Mouse (Mus musculus): ENCODE measurements around the gene Ylpm1. TPM values are rescaled to one million over a fixed set of nuclear protein-coding genes. Genes with fewer than 3 reads are reported as not detected.

Ylpm1 gene
- polyA plus RNA-seq, 1 experiment from 2014 or later = 21.1 TPM

DNA sequence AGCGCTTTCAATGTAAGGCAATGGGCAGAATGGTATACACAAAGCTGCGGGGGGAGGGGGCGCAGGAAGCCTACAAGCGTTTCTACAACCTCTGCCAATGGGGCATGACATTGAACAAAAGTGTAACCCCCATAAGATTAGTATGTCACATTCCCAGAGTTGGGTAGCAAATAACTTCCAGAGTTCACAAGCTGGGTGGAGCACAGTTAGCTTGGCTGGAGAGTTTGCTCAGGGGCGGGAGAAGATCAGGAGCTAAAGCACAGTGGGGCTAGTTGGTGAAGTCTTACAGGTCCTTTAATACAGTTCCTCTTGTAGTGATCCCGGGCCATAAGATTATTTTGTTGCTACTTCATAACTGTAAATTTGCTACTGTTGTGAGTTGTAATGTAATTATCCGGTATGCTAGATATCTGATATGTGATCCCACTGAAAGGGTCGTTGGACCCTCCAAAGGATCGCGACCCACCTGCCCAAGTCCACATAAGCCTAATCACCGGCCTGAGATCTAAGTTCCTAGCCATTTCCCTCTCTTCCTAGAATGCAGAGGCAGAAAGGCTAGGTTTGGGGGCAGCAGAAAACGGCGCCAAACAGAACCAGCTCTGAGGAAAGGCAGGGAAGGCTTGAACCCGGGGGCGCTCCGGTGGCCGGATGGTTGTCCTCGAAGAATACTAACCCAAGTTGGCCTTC, 114.0 kb downstream of the Ylpm1 start:
- WGBS = 15% methylated on average over 18 of the region's 18 CpGs
- Histone ChIP-seq H3K4me1 (replicated peaks) (peaks cover 44% of the 10 kb centered on the region), H3K27ac (ENCODE audit: poor library complexity, severe bottlenecking) (peak overlapping the region; percentile 82), H3K4me3 (peak overlapping the region; percentile 78), H3K9me3 (replicated peaks) (no peaks in the 10 kb centered on the region), H3K4me2 (peak overlapping the region; percentile 90), H3K27me3 (replicated peaks) (no peaks in the 10 kb centered on the region), H3K9ac (peak overlapping the region; percentile 92), H3K36me3 (peaks cover 7% of the 10 kb centered on the region)
- peak; percentile 26; the same call in 1 of the 2 replicates for ATAC-seq (ENCODE audit: insufficient number of reproducible peaks, low FRiP score)

DNA sequence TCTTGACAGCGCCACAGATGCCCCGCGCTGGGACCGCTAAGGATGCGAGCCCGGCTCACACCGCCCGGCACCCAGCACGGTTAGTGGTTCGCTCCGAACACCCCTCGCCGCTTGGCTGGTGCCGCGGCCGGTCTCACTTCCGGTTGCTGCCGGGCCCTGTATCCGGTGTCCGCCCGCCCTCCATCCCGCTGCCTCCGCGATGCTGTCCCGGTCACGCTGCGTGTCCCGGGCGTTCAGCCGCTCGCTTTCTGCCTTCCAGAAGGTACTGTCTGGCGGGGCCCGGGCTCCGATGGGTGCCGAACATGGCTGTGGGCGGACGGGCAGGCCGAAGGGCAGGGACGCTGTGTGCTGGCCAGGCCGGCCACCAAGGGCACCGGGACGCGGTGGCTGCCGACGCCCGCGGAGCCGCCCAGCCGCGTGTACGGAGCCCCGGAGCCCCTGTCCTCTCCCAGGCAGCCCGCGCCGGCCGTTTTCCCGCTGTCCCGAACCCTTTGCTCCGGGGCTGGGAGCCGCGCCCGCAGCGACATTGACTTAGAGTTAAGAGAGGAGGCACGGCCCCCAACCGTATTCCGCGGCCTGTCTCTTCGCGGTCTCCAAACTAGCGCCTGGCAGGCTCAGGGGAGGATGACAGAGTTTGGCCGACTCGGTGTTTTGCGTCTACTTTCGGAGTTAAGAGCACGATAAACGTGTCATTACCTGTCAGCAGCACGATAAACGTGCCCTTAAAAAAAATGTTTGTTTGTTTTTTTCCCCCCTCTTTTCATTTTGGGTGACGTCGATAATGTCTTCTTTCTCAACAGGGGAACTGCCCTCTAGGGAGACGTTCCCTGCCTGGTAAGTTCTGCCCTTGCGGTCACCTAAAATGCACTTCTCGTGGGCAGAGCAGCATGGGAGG, 114.8 kb downstream of the Ylpm1 start, which contains the start of the genes Prox2 and Dlst:
Prox2 (minus strand) TSS at position 62 of the 895 bp plus-strand sequence.
Dlst (plus strand) TSS at position 136 of the 895 bp plus-strand sequence.
- under 1% methylated on average over 83 of the region's 83 CpGs for WGBS
- no peaks in the 10 kb centered on the region for H3K27me3 ChIP-seq (replicated peaks)
- H3K4me3 ChIP-seq = peak within 1 kb of the TSS; percentile 78
- ATAC-seq (ENCODE audit: insufficient number of reproducible peaks, low FRiP score) = peak; percentile 93
- peak within 1 kb of the TSS; percentile 82 for H3K27ac ChIP-seq (ENCODE audit: poor library complexity, severe bottlenecking)
- peaks cover 48% of the 10 kb centered on the region for H3K4me1 ChIP-seq (replicated peaks)
- H3K9me3 ChIP-seq (replicated peaks) = no peaks in the 10 kb centered on the region
- H3K9ac ChIP-seq = peak within 1 kb of the TSS; percentile 92
- H3K4me2 ChIP-seq = peak within 1 kb of the TSS; percentile 90
- H3K36me3 ChIP-seq = peaks cover 14% of the 10 kb centered on the region

DNA sequence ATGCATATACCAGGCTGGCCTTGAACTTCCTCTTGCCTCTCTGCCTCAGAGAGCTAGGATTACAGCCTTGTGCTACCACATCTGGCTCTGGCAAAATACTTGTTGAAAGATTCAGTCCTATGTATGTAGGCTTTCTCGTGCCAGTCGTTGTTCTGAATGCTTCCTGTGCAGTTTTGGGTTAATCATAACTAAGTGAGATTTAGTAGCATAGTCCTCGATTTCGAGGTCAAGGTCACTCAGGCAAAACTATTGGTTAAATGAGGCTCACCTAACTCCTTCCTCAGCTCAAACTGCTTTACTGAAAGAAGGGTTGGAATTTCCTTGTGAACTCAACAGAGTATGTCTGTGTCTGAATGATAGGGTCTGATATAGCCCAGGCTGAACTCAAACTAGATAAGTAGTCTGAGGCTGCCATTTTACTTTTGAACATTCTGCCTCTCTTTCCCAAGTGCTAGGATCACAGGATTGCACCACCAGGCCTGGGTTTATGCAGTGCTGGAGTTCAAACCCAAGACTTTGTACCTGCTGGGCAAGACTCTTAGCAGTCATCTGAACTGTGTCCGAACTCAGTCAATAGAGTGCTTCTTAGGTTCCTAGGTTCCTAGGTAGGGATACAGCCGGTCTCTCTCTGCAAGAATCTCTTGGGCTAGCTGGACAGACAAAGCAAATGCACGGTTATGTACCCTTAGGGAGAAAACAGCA, 116.6 kb downstream of the Ylpm1 start:
- H3K4me2 ChIP-seq = peak overlapping the region; percentile 90
- H3K36me3 ChIP-seq = peaks cover 21% of the 10 kb centered on the region
- H3K9ac ChIP-seq = peak overlapping the region; percentile 92; the same call in 1 of the 2 replicates
- H3K4me3 ChIP-seq = peak overlapping the region; percentile 78; the same call in 1 of the 2 replicates
- peaks cover 43% of the 10 kb centered on the region for H3K4me1 ChIP-seq (replicated peaks)
- no peaks in the 10 kb centered on the region for H3K9me3 ChIP-seq (replicated peaks)
- no peak for ATAC-seq (ENCODE audit: insufficient number of reproducible peaks, low FRiP score)
- WGBS = 79% methylated on average over 7 of the region's 7 CpGs
- H3K27ac ChIP-seq (ENCODE audit: poor library complexity, severe bottlenecking) = peak overlapping the region; percentile 53
- H3K27me3 ChIP-seq (replicated peaks) = no peaks in the 10 kb centered on the region

GRCm38 (mm10) chr12:85113337-85113736, 117.2 kb downstream of the Ylpm1 start:
- 70% methylated on average over 3 of the region's 3 CpGs for WGBS
- Histone ChIP-seq H3K27me3 (replicated peaks) (no peaks in the 10 kb centered on the region), H3K9ac (no peak overlapping the region), H3K9me3 (replicated peaks) (no peaks in the 10 kb centered on the region), H3K4me1 (replicated peaks) (peaks cover 43% of the 10 kb centered on the region), H3K4me2 (0 out of 2 replicates have a peak overlapping the region, but pooled peaks have one; percentile 15), H3K27ac (ENCODE audit: poor library complexity, severe bottlenecking) (peak overlapping the region; percentile 61), H3K4me3 (no peak overlapping the region), H3K36me3 (peaks cover 27% of the 10 kb centered on the region)
- no peak for ATAC-seq (ENCODE audit: insufficient number of reproducible peaks, low FRiP score)

- H3K27me3 ChIP-seq (replicated peaks) = no peaks in the 10 kb centered on the region
- H3K4me1 ChIP-seq (replicated peaks) = peaks cover 43% of the 10 kb centered on the region
- peaks cover 33% of the 10 kb centered on the region for H3K36me3 ChIP-seq
- no peak overlapping the region for H3K9ac ChIP-seq
- 95% methylated on average over 3 of the region's 3 CpGs for WGBS
- peak overlapping the region; percentile 61; the same call in 1 of the 2 replicates for H3K27ac ChIP-seq (ENCODE audit: poor library complexity, severe bottlenecking)
- no peaks in the 10 kb centered on the region for H3K9me3 ChIP-seq (replicated peaks)
- no peak overlapping the region for H3K4me3 ChIP-seq
- no peak overlapping the region for H3K4me2 ChIP-seq
- no peak for ATAC-seq (ENCODE audit: insufficient number of reproducible peaks, low FRiP score)
These were observed 117.8 kb downstream of the Ylpm1 start for GRCm38 (mm10) chr12:85113917-85114316.

GRCm38 (mm10) chr12:85115678-85116077, 119.6 kb downstream of the Ylpm1 start:
- no peaks in the 10 kb centered on the region for H3K27me3 ChIP-seq (replicated peaks)
- no peak overlapping the region for H3K4me2 ChIP-seq
- H3K27ac ChIP-seq (ENCODE audit: poor library complexity, severe bottlenecking) = no peak overlapping the region
- peaks cover 34% of the 10 kb centered on the region for H3K4me1 ChIP-seq (replicated peaks)
- no peak for ATAC-seq (ENCODE audit: insufficient number of reproducible peaks, low FRiP score)
- 79% methylated on average over 7 of the region's 7 CpGs for WGBS
- no peak overlapping the region for H3K4me3 ChIP-seq
- no peak overlapping the region for H3K9ac ChIP-seq
- peaks cover 49% of the 10 kb centered on the region for H3K36me3 ChIP-seq
- no peaks in the 10 kb centered on the region for H3K9me3 ChIP-seq (replicated peaks)

Other genes with a start within 250 kb of the Ylpm1 start
- 55.0 and 56.5 TPM in 2 replicates for gene Npc2, start 223.2 kb upstream of the Ylpm1 start, polyA plus RNA-seq (2016; fragmentation: Nextera tagmentation; extraction: Ambion mirVana)
- gene Isca2, start 223.1 kb upstream of the Ylpm1 start, polyA plus RNA-seq (2016; fragmentation: Nextera tagmentation; extraction: Ambion mirVana) = 127 and 137 TPM in 2 replicates
- gene Ltbp2, start 119.8 kb upstream of the Ylpm1 start, polyA plus RNA-seq (2016; fragmentation: Nextera tagmentation; extraction: Ambion mirVana) = 0.50 and 0.68 TPM in 2 replicates
- 79.4 and 80.3 TPM in 2 replicates for gene Fcf1, start 25.4 kb upstream of the Ylpm1 start, polyA plus RNA-seq (2016; fragmentation: Nextera tagmentation; extraction: Ambion mirVana)
- gene Arel1, start 25.4 kb upstream of the Ylpm1 start, polyA plus RNA-seq (2016; fragmentation: Nextera tagmentation; extraction: Ambion mirVana) = 14.4 and 15.4 TPM in 2 replicates
- gene Prox2, start 114.4 kb downstream of the Ylpm1 start, polyA plus RNA-seq (2016; fragmentation: Nextera tagmentation; extraction: Ambion mirVana) = 1.1 and 2.8 TPM in 2 replicates
- gene Dlst, start 114.5 kb downstream of the Ylpm1 start, polyA plus RNA-seq (2016; fragmentation: Nextera tagmentation; extraction: Ambion mirVana) = 197 and 203 TPM in 2 replicates
- 1.2 and 1.6 TPM in 2 replicates for gene Rps6kl1, start 154.9 kb downstream of the Ylpm1 start, polyA plus RNA-seq (2016; fragmentation: Nextera tagmentation; extraction: Ambion mirVana)
- 8.3 TPM in 2 replicates for gene Pgf, start 181.5 kb downstream of the Ylpm1 start, polyA plus RNA-seq (2016; fragmentation: Nextera tagmentation; extraction: Ambion mirVana)
- 49.0 and 51.3 TPM in 2 replicates for gene Eif2b2, start 223.2 kb downstream of the Ylpm1 start, polyA plus RNA-seq (2016; fragmentation: Nextera tagmentation; extraction: Ambion mirVana)